Mouse (Mus musculus) heart, adult 9 months (tissue): ENCODE results near the gene Sox5.
"Not testable (repeated sequence)": the region's sequence is repeated elsewhere in the genome, so short reads cannot be mapped to it uniquely, and the experiment has no call there.

Experiments
- DNase-seq, 2 experiments: peaks; one replicate each; pipeline ENCODE4 v3.0.0; 2022; ENCODE audit warnings: low spot score in 2 of 2

The Sox5 gene

DNA sequence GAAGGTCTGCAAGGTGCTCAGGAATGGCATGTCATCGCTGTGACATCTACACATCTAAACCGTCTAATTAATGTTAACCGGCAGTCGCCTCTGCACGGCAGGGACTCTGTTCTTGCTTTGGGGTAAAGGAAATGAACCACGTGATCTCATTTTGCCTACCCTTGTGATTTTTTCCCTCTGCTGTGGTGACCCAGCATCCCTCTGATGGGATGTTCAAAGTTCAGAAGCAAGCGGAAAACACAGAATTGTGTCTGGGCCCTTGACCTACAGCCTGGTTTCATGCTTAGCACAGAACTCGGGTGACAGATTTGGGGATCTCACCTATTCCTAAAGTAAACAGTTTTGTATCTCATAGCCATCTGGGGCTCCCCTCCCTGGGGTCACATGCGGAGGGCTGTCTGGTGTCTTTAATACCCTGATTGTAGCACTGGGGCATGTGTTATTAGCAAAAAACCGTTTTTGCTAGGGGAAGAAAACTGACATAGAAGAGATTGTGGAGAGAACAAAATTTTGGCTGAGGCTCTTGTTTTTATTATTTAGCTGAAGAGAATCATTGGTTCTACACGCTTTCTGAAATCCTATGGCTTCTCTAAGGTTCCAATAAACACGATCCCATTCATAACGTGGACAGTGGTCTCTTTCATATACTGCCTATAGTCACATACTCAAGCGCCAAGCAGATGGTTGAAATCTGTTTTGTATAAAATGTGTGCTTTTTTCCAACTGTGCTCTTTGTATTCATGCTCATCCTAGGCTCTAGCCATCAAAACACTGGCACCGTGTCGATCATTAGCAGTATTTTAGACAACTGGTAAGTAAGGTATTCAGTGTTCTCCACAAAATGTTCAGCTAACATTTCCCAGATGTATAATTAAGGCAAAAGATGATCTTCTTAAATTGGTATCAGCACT is 584.3 kb downstream of the Sox5 start:
- DNase-seq: no peak

DNA sequence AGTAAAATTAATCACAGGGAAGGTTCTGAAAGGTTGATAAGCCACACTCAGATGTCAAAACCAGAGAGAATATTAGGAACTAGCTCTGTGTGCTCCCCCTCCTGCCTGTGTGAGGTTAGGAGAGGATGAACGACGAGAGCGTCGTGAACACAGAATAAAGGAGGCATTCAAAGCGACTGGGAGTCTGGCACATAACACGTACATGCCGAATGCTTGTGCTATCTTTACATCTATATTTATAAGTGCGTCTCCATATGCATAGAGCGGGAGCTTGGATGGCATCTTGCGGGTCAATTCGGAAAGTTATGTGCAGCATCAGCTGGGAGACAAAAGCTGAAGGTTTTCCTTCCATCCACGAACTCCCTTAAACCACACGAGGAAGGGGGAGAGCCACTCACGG is 585.8 kb downstream of the Sox5 start:
- DNase-seq: no peak

DNA sequence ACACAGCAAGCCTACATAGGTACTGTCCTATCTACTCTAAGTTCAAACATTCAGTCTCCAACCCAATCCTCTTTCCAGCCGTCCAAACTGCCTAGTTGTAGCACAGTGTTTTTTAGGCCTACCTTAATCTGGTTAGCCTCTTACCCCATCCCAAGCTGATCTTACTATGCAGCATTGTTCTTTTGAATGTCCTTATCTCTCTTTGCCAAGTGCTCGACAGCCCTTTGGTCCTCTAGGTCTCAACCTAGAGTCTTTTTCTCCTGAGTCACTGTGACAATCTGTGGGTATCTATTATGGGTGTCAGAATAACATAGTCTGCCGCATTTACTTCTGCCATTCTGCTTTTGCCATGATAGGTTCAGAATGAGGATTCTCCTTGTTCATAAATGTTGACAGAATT is 598.7 kb downstream of the Sox5 start:
- DNase-seq: no peak

DNA sequence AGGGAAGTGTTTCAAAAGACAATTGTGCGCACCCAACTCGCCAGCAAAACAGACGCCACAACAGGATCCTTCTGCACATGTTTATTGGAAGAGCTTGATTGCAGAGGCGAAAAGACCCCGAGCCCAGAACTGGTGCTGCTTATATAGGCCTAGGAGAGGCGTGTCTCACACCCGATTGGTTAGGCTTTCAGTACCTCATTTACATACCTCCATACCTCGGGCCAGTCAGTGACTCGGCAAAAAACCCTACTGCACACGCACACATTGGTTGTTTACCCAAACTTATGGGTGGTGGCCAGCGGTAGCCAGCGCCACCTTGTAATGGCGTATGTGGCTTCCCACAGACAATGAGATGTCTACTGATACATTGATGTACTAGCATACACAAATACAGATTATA is 599.3 kb downstream of the Sox5 start:
- DNase-seq: not testable (repeated sequence)

DNA sequence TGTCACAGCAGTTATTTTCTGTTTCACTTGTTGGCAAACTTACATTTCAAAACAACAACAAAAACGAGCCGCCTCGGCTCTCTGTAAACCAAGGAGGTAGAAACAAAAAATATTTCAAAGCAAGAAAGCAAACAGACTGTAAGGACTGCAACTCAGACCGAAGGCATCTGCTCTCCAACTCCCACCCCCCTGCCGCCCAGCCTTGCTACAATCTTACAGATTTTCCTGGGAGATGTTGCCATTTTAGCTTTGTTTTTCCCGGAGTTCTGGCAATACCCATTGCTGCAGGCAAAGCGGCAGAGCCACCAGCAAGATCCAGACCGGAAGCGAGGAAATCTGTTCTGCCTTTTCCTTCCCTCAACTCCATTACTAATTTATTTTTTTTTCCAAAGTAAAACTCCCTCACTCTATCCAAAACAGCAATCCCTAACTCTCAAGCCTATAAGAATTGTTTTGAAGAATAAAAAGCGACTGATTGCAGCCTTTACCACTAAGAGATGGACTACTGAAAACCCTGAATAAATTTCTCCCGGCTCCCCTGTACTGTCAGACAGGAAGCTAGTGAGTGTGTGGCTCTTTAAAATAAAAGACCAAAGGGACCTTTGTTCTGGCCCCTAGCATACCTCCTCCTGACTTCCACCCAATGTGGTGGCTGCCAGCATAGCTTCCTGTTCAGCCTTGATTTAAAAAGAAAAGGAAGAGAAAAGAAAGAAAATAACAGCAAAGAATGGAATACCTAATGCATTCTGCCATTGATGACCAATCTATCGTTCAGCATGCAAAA is 600.5 kb downstream of the Sox5 start:
- peak; percentile 12 to 27 for DNase-seq

DNA sequence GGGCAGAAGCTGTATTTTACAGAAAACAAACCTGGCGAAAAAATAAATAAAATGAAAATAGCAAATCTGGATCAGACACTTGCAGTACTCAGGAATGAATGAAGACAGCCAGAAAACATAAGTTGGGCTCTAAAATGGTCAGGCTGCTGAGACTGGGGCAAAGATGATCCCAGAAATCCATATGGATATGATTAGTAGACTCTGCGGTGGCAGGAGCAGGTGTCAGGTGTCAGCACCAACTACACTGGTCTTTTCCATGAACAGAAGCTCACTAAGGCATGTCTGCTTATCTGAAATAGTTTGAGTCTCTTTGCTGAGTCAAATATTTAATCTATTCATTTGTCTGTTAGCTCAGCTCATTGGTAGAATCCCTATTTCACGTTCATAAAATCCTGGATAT is 602.7 kb downstream of the Sox5 start:
- no peak for DNase-seq

DNA sequence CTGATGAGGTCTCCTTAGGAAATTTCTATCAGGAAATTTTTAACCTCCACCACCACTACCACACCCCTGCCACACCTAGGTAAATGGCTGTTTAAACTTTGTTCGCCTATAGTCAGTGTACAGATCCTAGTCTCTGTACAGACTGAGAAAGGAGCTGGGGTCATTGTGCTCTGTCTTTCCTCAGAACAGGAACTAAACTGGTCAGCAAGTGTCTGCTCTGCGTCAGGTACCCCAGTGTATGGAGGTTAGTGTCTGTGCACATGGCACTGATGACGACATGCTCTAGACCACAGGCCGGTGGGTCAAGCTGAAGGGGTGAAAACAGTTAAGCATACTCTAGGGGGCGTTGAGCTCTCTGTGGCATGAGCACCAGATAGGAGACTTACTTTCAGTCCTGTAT is 605.1 kb downstream of the Sox5 start:
- no peak for DNase-seq

DNA sequence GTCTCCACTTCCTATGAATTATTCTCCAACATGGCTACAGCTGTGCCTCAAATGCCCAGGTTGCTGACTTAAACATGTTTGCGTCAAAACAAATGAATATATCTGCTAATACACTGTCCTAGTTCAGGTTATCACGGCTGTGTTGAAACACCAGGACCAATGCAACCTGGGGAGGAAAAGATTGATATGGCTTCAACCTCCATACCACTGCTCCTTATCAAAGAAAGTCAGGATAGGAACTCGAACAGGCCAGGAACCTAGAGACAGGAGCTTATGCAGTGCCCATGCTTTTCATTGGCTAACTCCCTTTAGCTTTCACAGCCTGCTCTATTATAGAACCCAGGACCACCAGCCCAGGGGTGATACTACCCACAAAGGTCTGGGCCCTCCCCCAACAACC is 606.2 kb downstream of the Sox5 start:
- DNase-seq: no peak

DNA sequence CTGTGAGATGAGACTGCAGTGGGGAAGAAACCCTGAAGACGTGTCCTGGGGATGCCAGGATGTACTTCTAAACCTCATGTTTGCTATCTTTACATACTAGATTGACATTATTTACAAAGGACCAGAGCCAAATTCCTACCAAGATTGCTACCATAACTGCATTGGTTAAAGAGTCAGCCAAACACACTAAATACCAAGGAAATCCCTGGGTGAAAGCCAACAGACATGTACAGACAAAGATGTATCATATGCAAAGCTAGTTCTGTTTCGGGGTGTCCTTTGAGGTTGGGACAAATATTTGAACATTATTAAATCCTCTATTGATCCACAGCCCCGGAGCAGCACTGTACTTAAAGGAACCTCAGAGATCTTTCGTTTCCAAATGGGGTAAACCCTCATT is 611.2 kb downstream of the Sox5 start:
- no peak for DNase-seq

DNA sequence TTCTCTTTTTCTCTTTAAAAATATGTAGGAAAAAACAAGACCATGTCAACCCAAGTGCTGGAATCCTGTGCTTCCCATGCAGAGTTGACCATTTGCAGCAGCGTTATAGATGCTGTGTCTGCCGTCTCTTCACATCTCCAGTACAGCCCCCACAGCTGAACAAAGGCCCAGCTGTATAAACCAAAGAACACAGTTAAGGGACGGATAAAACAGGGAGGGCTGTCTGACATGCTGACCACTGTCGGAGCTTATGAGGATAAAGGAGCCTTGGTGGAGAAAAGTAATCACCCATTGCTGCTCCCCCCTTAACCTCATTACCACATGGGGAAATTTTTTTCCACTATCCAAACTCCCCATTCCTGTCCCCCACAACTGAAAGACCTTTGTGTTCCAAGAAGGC is 612.0 kb downstream of the Sox5 start:
- DNase-seq: no peak

DNA sequence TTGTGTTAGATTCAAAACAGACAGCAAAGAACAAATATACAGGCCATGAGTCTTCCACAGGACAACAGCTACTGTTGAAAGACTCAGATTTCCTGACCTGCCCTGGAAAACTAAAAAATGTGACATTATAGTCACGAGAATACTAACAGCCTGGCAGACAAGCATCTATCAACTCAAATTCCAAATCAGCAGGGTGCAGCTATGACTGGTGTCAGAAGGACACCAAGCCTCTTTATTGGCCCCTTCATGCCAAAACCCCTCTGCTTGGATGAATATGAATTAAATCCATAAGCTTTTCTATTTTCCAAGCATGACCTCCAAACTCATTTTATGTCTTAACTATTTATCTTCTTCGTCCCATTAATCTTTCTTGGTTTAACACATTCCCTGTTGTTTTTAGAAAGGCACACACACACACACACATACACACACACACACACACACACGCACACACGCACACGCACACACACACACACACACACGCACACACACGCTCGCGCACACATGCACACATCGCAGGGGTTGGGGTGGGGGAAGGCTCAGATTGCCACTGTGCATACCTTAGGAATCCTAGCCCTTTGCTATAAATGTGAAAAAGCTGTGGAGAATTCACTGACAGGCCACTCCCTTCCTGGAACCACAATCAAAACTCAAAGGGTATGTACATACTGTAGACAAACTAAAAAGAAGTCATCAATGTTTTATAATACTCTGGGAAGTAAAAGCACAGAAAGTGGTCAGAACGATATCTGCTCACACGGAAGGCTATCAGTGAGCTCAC is 612.9 kb downstream of the Sox5 start:
- DNase-seq: no peak

DNA sequence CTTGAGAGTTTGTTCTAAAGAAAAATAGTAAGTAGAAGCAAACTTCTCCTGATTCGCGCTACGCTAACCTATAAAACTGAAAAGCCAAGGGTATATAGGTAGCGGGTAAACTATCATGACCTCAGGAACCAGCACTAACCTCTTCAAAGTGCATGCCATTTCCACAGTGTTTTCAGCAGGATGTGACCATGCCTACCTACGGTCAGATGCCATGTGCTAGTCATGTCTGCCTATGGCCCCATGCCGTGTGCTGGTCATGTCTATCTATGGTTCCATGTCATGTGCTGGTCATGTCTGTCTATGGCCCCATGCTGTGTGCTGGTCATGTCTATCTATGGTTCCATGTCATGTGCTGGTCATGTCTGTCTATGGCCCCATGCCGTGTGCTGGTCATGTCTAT is 614.7 kb downstream of the Sox5 start:
- no peak for DNase-seq

DNA sequence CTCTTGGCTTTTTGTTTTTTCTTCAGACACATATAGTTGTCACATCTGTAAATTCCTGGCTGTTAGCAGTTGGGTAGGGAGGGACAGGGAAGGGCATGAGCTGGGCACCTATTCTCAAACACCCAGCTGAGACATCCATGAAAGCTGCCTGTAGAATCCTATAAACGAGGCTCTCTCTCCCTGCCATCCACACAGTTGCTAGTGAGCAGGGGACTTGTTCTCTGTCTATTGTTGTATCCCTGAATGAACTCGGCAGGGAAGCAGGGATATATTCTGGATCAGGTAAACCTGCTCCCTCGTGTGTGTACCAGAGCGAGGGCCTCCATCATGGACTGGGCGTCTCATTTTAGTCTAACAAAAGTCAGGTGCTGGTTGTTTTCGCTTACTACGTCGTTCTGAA is 615.1 kb downstream of the Sox5 start:
- DNase-seq: no peak

DNA sequence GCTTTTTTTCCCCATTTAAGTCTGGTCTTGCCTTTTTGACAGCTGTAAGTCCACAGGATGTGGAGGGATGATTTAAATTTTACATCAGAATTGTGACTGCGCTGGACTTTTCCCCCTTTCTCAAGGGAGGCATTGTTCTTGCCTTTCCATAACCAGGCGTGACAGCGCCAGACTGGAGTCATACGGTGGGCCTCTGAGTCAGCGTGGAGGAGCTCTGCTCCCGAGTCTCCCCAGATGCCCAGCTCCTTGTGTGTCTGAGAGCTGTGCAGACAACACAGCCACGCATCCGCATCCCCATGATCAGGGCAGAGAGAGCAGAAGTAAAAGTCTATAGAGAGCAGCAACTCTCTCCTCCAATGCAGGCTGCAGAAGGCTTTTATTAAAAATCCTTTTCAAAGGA is 615.7 kb downstream of the Sox5 start:
- DNase-seq: peak; percentile 14 to 21

DNA sequence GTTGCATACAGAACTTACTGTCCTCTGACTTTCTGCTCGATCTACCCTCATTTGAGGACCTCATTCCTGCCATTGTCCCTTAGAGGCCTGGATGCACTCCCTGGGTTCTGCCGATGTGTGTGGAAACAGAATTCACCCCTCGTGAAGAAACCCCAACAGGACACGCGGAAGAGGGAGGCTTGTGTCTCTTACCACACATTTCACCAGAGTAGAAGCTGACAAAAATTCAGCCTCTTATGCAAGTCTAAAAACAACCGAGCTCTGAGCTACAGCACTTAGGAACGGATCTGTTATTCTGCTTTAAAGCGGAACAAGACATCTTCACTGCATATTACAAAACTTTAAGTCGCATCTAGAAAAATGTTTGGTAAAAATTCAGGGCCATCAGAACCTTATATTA is 618.3 kb downstream of the Sox5 start:
- DNase-seq: no peak

DNA sequence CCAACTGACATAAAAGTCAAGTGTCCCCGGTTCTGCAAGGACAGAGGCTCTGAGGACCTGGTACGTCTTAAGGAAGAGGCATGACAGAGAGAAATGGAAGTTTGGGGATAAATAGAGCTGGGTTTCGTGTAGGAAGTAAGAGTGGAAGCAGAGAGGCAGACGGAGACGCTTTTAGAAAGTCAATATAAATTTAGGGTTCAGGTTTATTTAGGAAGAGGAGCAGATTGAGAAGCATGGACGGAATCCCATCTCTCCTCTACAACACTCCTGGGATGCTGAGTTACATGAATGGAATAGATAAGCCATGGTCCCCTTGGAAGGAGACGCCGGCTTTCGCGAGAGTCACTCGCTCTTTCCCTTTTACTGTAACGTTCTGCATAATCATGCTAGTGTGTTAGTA is 623.1 kb downstream of the Sox5 start:
- DNase-seq: no peak

DNA sequence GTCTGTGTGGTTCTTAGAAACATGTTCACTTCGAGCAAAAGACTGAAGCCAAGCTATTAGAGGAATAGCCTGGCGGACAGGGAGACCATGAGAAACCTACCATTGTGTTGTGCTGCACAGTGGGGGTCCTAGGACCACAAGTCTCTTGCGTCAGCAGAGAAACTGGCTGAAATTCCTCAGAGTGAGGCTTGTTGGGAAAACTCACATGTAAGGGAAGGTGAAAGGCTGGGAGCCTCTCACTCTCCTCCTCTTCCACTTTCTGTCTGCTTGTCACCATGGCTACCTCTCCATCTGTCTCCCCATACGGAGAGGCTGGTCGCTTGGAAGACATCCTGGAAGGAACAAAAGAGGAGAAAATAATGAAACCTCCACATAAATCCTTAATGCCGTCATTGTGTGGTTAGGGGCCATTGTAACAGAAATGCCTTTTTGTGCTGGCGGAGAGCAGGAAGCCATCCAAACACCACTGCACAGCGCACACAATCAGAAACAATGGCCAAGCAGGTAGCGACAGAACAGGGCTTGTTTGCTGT is 626.8 kb downstream of the Sox5 start:
- DNase-seq: no peak

DNA sequence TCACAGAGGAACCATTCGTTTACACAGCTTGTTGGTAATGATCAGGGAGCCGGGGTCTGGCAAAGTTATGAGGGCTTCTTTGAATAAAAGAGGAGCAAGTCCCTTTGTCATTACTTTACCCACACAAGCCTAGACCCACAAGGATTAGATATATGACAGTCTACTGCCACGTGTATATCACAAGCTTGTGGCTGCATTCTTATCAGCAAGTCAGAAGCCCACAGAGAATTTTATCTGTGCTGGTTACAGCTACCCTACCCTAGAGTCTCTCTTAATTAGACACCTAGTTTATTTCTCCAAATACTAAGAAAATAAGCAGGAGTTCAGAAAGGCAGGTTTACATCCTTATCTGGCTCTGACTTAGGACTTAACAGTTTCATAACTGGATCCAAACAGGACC is 629.8 kb downstream of the Sox5 start:
- DNase-seq: no peak

DNA sequence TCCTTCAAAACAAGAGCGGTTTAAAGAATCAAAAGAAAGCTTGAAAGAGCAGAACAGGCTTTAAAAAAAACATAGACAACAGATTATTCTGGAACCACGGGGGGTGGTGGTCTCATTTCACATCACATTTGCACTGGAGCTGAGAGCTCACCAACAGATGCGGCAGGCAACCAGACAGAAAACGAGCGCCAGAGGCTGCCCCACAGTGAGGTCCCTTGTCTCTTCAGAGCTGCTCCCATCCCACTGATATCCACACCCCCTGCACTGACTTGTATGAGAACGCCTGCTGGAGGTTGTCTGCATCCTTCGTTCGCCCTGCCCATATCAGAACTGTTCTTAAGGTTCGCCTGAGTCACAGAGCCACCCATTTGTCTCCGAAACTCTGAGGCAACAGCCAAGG is 630.7 kb downstream of the Sox5 start:
- no peak for DNase-seq

DNA sequence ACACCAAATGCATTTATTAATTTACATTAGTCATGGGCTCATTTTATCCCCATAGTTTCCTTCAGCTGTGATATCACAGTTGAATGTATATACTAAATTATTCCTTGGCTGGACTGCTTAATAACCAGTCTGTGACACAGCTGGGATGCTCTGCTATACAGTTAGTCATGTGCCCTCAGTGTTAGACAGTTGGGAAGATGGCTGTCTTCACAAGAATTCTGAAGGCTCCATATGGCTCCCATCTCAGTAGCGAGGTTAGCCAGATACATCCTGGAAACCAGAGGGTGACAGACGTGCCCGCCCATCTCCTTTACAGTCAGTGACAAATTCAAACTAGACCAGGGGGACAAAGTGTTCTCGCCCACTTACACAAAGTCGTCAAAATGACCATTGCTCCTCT is 644.4 kb downstream of the Sox5 start:
- no peak for DNase-seq

DNA sequence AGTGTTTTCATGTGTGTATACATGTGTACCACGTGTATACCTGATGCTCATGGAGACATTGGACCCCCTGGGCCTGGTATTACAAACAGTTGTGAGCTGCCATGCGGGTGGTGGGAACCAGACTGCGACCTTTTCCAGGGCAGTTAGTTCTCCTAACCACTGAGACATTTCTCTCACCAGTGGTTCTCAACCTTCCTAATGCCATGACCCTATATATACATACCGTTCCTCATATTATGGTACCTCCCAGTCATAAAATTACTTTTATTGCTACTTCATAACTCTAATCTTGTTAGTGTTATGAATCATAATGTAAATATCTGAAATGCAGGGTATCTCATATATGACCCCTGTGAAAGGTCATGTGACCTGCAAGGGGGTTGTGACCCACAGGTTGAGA is 644.9 kb downstream of the Sox5 start:
- no peak for DNase-seq

DNA sequence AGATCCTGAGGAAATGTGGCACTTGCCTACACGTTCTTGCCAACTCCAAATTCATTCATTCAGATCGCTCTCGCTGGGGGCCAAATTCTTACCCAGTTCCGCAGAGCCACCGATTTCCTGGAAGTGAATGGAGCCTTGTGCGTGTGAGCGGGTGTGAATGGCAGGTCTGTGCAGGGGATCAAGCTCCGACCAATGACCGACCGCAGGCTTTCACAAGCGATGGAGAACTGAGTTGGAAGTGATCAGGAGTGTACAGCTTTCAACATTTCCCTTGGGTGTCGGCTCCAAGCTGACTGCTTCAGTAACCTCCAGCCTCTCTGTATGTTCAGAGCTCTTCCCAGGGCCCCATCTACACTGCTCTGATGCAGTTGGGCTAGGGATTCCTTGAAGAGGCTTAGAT is 651.9 kb downstream of the Sox5 start:
- no peak for DNase-seq
